Mouse (Mus musculus) heart, embryonic 10.5 days (tissue): Measurements from ENCODE around the gene Kng2. TPM values are rescaled to one million over a fixed set of nuclear protein-coding genes. Genes with fewer than 3 reads are reported as not detected.
"Not testable (repeated sequence)": the region's sequence is repeated elsewhere in the genome, so short reads cannot be mapped to it uniquely, and the experiment has no call there.

ENCODE experiments used
- DNase-seq: peaks from one replicate; pipeline ENCODE4 v3.0.0-alpha.2; 2017; ENCODE audit warnings: low spot score
- H3K27ac ChIP-seq: fragments of 300-500 bp; sonication (generic); 2 replicates; pipeline ENCODE4 v1.5.1; 2016; ENCODE audit warnings: mild to moderate bottlenecking
- H3K27me3 ChIP-seq: fragments of 300-500 bp; sonication (generic); 2 replicates; pipeline ENCODE4 v1.6.1; 2016; ENCODE audit warnings: mild to moderate bottlenecking; ENCODE audit not compliant: poor library complexity, insufficient read depth, severe bottlenecking
- H3K36me3 ChIP-seq: fragments of 300-500 bp; sonication (generic); 2 replicates; pipeline ENCODE4 v1.6.1; 2016; ENCODE audit warnings: mild to moderate bottlenecking, moderate library complexity
- H3K4me1 ChIP-seq: fragments of 300-500 bp; sonication (generic); 2 replicates; pipeline ENCODE4 v1.6.1; 2016; ENCODE audit warnings: mild to moderate bottlenecking
- H3K4me3 ChIP-seq: fragments of 300-500 bp; sonication (generic); 2 replicates; pipeline ENCODE4 v1.5.1; 2016; ENCODE audit warnings: mild to moderate bottlenecking, moderate library complexity
- H3K9me3 ChIP-seq: fragments of 300-500 bp; sonication (generic); 2 replicates; pipeline ENCODE4 v1.6.1; 2016; ENCODE audit warnings: mild to moderate bottlenecking, moderate library complexity
- WGBS: fragments of 180-500 bp; shearing (Covaris S2); methylation state at CpG from one replicate; pipeline ENCODE4 v1.1.7; 2016; 5-methylcytosine and 5-hydroxymethylcytosine counted together
- polyA plus RNA-seq: library from polyadenylated mRNA; unstranded; fragments of >200 nt; fragmentation: Nextera tagmentation; extraction: Ambion mirVana; gene quantifications from 2 replicates; pipeline ENCODE4 v1.2.1, GENCODE M21; 2016

Gene Kng2
- polyA plus RNA-seq, result 0.13 TPM in 1 of 2 replicates, not detected in the other

- DNase-seq, H3K27ac ChIP-seq, H3K4me1 ChIP-seq, H3K4me3 ChIP-seq, H3K36me3 ChIP-seq, H3K9me3 ChIP-seq, H3K27me3 ChIP-seq: not testable (repeated sequence)
- 87% methylated on average over 3 of the region's 3 CpGs for WGBS
These were observed at the start of gene Kng2 for GRCm38 (mm10) chr16:23028966-23029600. TSS of gene Kng2 (minus strand) at chr16:23029482.

GRCm38 (mm10) chr16:23077516-23077915, 48.2 kb upstream of the Kng2 start:
- H3K4me3 ChIP-seq, H3K27ac ChIP-seq, H3K36me3 ChIP-seq, DNase-seq, H3K27me3 ChIP-seq, H3K9me3 ChIP-seq, H3K4me1 ChIP-seq: not testable (repeated sequence)
- 81% methylated on average over 6 of the region's 6 CpGs for WGBS

GRCm38 (mm10) chr16:23060781-23061325, 31.6 kb upstream of the Kng2 start:
- DNase-seq, H3K9me3 ChIP-seq, H3K27ac ChIP-seq, H3K4me1 ChIP-seq, H3K27me3 ChIP-seq, H3K4me3 ChIP-seq, H3K36me3 ChIP-seq: not testable (repeated sequence)
- 90% methylated on average over 5 of the region's 5 CpGs for WGBS

GRCm38 (mm10) chr16:23059630-23060029, 30.3 kb upstream of the Kng2 start:
- H3K27ac ChIP-seq, H3K27me3 ChIP-seq, H3K9me3 ChIP-seq, H3K36me3 ChIP-seq, H3K4me1 ChIP-seq, H3K4me3 ChIP-seq, DNase-seq: not testable (repeated sequence)
- WGBS, result 62% methylated on average over 4 of the region's 4 CpGs

- not testable (repeated sequence) for H3K9me3 ChIP-seq, H3K27ac ChIP-seq, DNase-seq, H3K4me1 ChIP-seq, H3K27me3 ChIP-seq, H3K36me3 ChIP-seq, H3K4me3 ChIP-seq
- WGBS, result 70% methylated on average over 1 of the region's 1 CpGs
These were observed 28.6 kb upstream of the Kng2 start, which contains the start of gene Kng1 for GRCm38 (mm10) chr16:23057668-23058447. TSS of gene Kng1 (plus strand) at chr16:23057865.

GRCm38 (mm10) chr16:23046319-23046718, 17.0 kb upstream of the Kng2 start:
- H3K9me3 ChIP-seq, result no peaks in the 10 kb centered on the region
- WGBS, result 63% methylated on average over 5 of the region's 5 CpGs
- no peak overlapping the region for H3K4me3 ChIP-seq
- no peak overlapping the region for H3K27ac ChIP-seq
- no peaks in the 10 kb centered on the region for H3K4me1 ChIP-seq
- H3K27me3 ChIP-seq, result no peaks in the 10 kb centered on the region
- H3K36me3 ChIP-seq, result no peaks in the 10 kb centered on the region
- no peak for DNase-seq

- Histone ChIP-seq H3K27ac (no peak overlapping the region), H3K9me3 (no peaks in the 10 kb centered on the region), H3K4me3 (no peak overlapping the region), H3K36me3 (no peaks in the 10 kb centered on the region), H3K4me1 (peaks cover 9% of the 10 kb centered on the region), H3K27me3 (no peaks in the 10 kb centered on the region)
- WGBS, result 12% methylated on average over 4 of the region's 4 CpGs
- DNase-seq, result no peak
These were observed 11.6 kb upstream of the Kng2 start for GRCm38 (mm10) chr16:23040876-23041275.

GRCm38 (mm10) chr16:23039281-23039680, 10.0 kb upstream of the Kng2 start:
- DNase-seq, result no peak
- 90% methylated on average over 4 of the region's 4 CpGs for WGBS
- no peaks in the 10 kb centered on the region for H3K36me3 ChIP-seq
- no peak overlapping the region for H3K27ac ChIP-seq
- H3K9me3 ChIP-seq, result no peaks in the 10 kb centered on the region
- H3K4me3 ChIP-seq, result no peak overlapping the region
- H3K4me1 ChIP-seq, result peaks cover 9% of the 10 kb centered on the region
- H3K27me3 ChIP-seq, result no peaks in the 10 kb centered on the region

GRCm38 (mm10) chr16:23037744-23038143, 8.5 kb upstream of the Kng2 start:
- Histone ChIP-seq H3K4me3 (no peak overlapping the region), H3K36me3 (no peaks in the 10 kb centered on the region), H3K4me1 (peaks cover 9% of the 10 kb centered on the region), H3K9me3 (no peaks in the 10 kb centered on the region), H3K27me3 (no peaks in the 10 kb centered on the region), H3K27ac (no peak overlapping the region)
- 81% methylated on average over 7 of the region's 7 CpGs for WGBS
- no peak for DNase-seq

GRCm38 (mm10) chr16:23033673-23034072, 4.4 kb upstream of the Kng2 start:
- no peaks in the 10 kb centered on the region for H3K27me3 ChIP-seq
- WGBS, result 90% methylated on average over 4 of the region's 4 CpGs
- H3K9me3 ChIP-seq, result no peaks in the 10 kb centered on the region
- H3K36me3 ChIP-seq, result no peaks in the 10 kb centered on the region
- H3K4me3 ChIP-seq, result no peak overlapping the region
- DNase-seq, result no peak
- H3K27ac ChIP-seq, result no peak overlapping the region
- H3K4me1 ChIP-seq, result no peaks in the 10 kb centered on the region

GRCm38 (mm10) chr16:23030673-23031435, 1.6 kb upstream of the Kng2 start:
- 67% methylated on average over 5 of the region's 5 CpGs for WGBS

GRCm38 (mm10) chr16:23027341-23027740, 1.9 kb downstream of the Kng2 start:
- 40% methylated on average over 3 of the region's 3 CpGs for WGBS
- H3K9me3 ChIP-seq, H3K27me3 ChIP-seq, H3K4me3 ChIP-seq, DNase-seq, H3K27ac ChIP-seq, H3K4me1 ChIP-seq, H3K36me3 ChIP-seq: not testable (repeated sequence)

More at GRCm38 (mm10) chr16:23030673-23031435, 1.6 kb upstream of the Kng2 start:
- Histone ChIP-seq H3K4me1 (0 out of 2 replicates have a peak, but pooled peaks cover 3% of the 10 kb centered on the region), H3K36me3 (no peaks in the 10 kb centered on the region), H3K4me3 (no peak overlapping the region), H3K9me3 (no peaks in the 10 kb centered on the region), H3K27me3 (no peaks in the 10 kb centered on the region), H3K27ac (no peak overlapping the region)
- DNase-seq, result no peak

GRCm38 (mm10) chr16:23026582-23026981, 2.7 kb downstream of the Kng2 start:
- no peaks in the 10 kb centered on the region for H3K27me3 ChIP-seq
- no peak overlapping the region for H3K27ac ChIP-seq
- H3K36me3 ChIP-seq, result no peaks in the 10 kb centered on the region
- no peak for DNase-seq
- no peaks in the 10 kb centered on the region for H3K9me3 ChIP-seq
- 0 out of 2 replicates have a peak, but pooled peaks cover 7% of the 10 kb centered on the region for H3K4me1 ChIP-seq
- H3K4me3 ChIP-seq, result no peak overlapping the region
